Mouse (Mus musculus): Measurements from ENCODE around the gene Atp2b2. TPM values are rescaled to one million over a fixed set of nuclear protein-coding genes. Genes with fewer than 3 reads are reported as not detected.

Atp2b2 gene
- total RNA-seq, 2 experiments from 2014 or later: 324 to 330 TPM

- peak in 1 of 2 experiments; percentile 18 for DNase-seq
These were observed 344.9 kb downstream of the Atp2b2 start for GRCm38 (mm10) chr6:113697222-113698205.

GRCm38 (mm10) chr6:113696582-113697221 is 345.7 kb downstream of the Atp2b2 start, which contains the start of gene Tatdn2:
Gene Tatdn2 (plus strand): TSS chr6:113697050.
- peak; percentile 95 to 96 for DNase-seq

- no peak for DNase-seq
These were observed 346.6 kb downstream of the Atp2b2 start for GRCm38 (mm10) chr6:113695766-113696355.

- DNase-seq: no peak
These were observed 347.2 kb downstream of the Atp2b2 start for GRCm38 (mm10) chr6:113695203-113695602.

Small RNAs within 50 kb of the gene (microRNA-seq; reads per million reads assigned to microRNA genes)
- gene Mir7042: 0.60 to 1.9 reads per million in 2 experiments

Other genes starting within 250 kb of the Atp2b2 start
- 10 to 100 TPM; 85.6 to 92.5 TPM for gene Slc6a11, start 88.6 kb upstream of the Atp2b2 start, total RNA-seq (2021)
- gene Slc6a1, start 240.0 kb upstream of the Atp2b2 start, total RNA-seq (2021): 100 to 1,000 TPM; 279 to 280 TPM